Mouse (Mus musculus): ENCODE measurements around the gene Pip4k2a. TPM values are rescaled to one million over a fixed set of nuclear protein-coding genes. Genes with fewer than 3 reads are reported as not detected.

Gene Pip4k2a
- polyA plus RNA-seq, 1 experiment from 2014 or later = 8.3 TPM

DNA sequence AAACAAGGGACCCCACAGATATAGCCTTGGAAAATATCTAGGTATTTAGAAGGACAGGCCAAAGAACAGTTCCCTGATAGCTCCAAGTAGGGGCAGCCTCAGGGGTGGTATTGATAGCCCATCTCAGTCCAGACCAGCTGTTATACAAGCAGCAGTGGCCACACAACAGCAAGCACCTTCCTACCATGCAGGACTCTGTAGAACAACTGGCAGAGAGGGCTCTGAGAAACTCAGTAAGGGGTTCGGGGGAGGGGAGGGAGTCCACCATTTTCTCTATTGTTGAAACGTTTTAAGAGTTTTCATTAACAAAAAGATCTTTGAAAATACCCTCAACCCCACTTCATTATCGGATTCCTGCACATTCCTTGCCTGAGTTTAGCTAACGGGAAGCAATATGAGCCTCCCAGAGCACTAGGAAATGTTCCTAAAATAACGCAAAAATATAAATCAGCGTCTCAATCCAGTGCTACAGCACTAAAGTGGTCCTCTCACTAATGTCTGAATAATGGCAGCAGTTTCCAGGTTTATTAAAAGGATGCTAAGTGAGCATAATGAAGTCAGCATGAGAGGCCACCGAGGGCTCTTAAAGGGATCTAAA is 37.5 kb downstream of the Pip4k2a start:
- no peak overlapping the region for H3K9ac ChIP-seq
- H3K36me3 ChIP-seq (ENCODE audit: poor library complexity, severe bottlenecking) = no peaks in the 10 kb centered on the region
- WGBS = 30% methylated on average over 7 of the region's 7 CpGs
- H3K4me1 ChIP-seq = 0 out of 2 replicates have a peak, but pooled peaks cover 6% of the 10 kb centered on the region
- no peaks in the 10 kb centered on the region for H3K27me3 ChIP-seq
- H3K4me3 ChIP-seq = no peak overlapping the region
- no peaks in the 10 kb centered on the region for H3K9me3 ChIP-seq (replicated peaks)
- H3K27ac ChIP-seq = no peak overlapping the region
- H3K4me2 ChIP-seq = no peak overlapping the region
- ATAC-seq = no peak

GRCm38 (mm10) chr2:18959558-18959957 is 38.4 kb downstream of the Pip4k2a start:
- no peak for ATAC-seq
- no peak overlapping the region for H3K4me3 ChIP-seq
- no peaks in the 10 kb centered on the region for H3K27me3 ChIP-seq
- no peak overlapping the region for H3K9ac ChIP-seq
- no peak overlapping the region for H3K27ac ChIP-seq
- H3K4me2 ChIP-seq = no peak overlapping the region
- 97% methylated on average over 5 of the region's 5 CpGs for WGBS
- H3K4me1 ChIP-seq = 0 out of 2 replicates have a peak, but pooled peaks cover 6% of the 10 kb centered on the region
- no peaks in the 10 kb centered on the region for H3K9me3 ChIP-seq (replicated peaks)
- H3K36me3 ChIP-seq (ENCODE audit: poor library complexity, severe bottlenecking) = no peaks in the 10 kb centered on the region

GRCm38 (mm10) chr2:18959008-18959407 is 38.9 kb downstream of the Pip4k2a start:
- Histone ChIP-seq H3K36me3 (ENCODE audit: poor library complexity, severe bottlenecking) (no peaks in the 10 kb centered on the region), H3K27me3 (no peaks in the 10 kb centered on the region), H3K4me3 (no peak overlapping the region), H3K4me1 (0 out of 2 replicates have a peak, but pooled peaks cover 6% of the 10 kb centered on the region), H3K9ac (no peak overlapping the region), H3K9me3 (replicated peaks) (no peaks in the 10 kb centered on the region), H3K27ac (no peak overlapping the region), H3K4me2 (no peak overlapping the region)
- WGBS = 93% methylated on average over 6 of the region's 6 CpGs
- no peak for ATAC-seq

- 92% methylated on average over 5 of the region's 5 CpGs for WGBS
Observed at GRCm38 (mm10) chr2:18958501-18958900, 39.4 kb downstream of the Pip4k2a start.

GRCm38 (mm10) chr2:18958044-18958443 is 39.9 kb downstream of the Pip4k2a start:
- Histone ChIP-seq H3K27ac (no peak overlapping the region), H3K36me3 (ENCODE audit: poor library complexity, severe bottlenecking) (no peaks in the 10 kb centered on the region), H3K9me3 (replicated peaks) (no peaks in the 10 kb centered on the region), H3K4me1 (0 out of 2 replicates have a peak, but pooled peaks cover 6% of the 10 kb centered on the region), H3K4me2 (no peak overlapping the region), H3K27me3 (no peaks in the 10 kb centered on the region), H3K9ac (no peak overlapping the region), H3K4me3 (no peak overlapping the region)
- WGBS = 85% methylated on average over 9 of the region's 9 CpGs
- no peak for ATAC-seq

More at GRCm38 (mm10) chr2:18958501-18958900, 39.4 kb downstream of the Pip4k2a start:
- Histone ChIP-seq H3K4me1 (0 out of 2 replicates have a peak, but pooled peaks cover 6% of the 10 kb centered on the region), H3K9me3 (replicated peaks) (no peaks in the 10 kb centered on the region), H3K36me3 (ENCODE audit: poor library complexity, severe bottlenecking) (no peaks in the 10 kb centered on the region), H3K27me3 (no peaks in the 10 kb centered on the region), H3K4me3 (no peak overlapping the region), H3K27ac (no peak overlapping the region), H3K9ac (no peak overlapping the region), H3K4me2 (no peak overlapping the region)
- ATAC-seq = no peak

DNA sequence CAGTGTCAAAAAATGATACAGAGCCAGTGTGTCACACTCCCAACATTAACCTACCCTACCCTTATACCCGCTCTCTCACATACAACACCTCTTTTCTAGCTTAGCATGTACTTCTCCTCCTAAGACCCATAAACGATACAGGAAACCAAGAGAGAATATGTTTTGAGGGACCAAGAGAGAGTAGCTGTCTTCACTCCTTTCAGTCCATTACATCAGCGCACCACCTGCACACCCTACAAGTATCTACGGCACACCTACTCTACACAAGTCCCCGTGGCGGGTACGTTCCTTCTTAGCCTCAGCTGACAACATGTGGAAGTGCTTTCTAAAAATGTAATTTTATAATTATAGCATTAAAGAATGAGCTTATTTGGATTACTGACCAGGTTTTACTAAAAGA is 40.5 kb downstream of the Pip4k2a start:
- WGBS = 96% methylated on average over 7 of the region's 7 CpGs
- ATAC-seq = no peak

GRCm38 (mm10) chr2:18956945-18957344 is 41.0 kb downstream of the Pip4k2a start:
- Histone ChIP-seq H3K36me3 (ENCODE audit: poor library complexity, severe bottlenecking) (no peaks in the 10 kb centered on the region), H3K9ac (no peak overlapping the region), H3K4me3 (no peak overlapping the region), H3K4me1 (0 out of 2 replicates have a peak, but pooled peaks cover 6% of the 10 kb centered on the region), H3K27ac (no peak overlapping the region), H3K9me3 (replicated peaks) (no peaks in the 10 kb centered on the region), H3K27me3 (no peaks in the 10 kb centered on the region), H3K4me2 (no peak overlapping the region)
- no peak for ATAC-seq
- 48% methylated on average over 7 of the region's 7 CpGs for WGBS

More for the DNA sequence above, 40.5 kb downstream of the Pip4k2a start:
- H3K9ac ChIP-seq = no peak overlapping the region
- no peak overlapping the region for H3K4me3 ChIP-seq
- no peaks in the 10 kb centered on the region for H3K9me3 ChIP-seq (replicated peaks)
- H3K27ac ChIP-seq = no peak overlapping the region
- H3K27me3 ChIP-seq = no peaks in the 10 kb centered on the region
- H3K4me1 ChIP-seq = 0 out of 2 replicates have a peak, but pooled peaks cover 6% of the 10 kb centered on the region
- H3K36me3 ChIP-seq (ENCODE audit: poor library complexity, severe bottlenecking) = no peaks in the 10 kb centered on the region
- no peak overlapping the region for H3K4me2 ChIP-seq

GRCm38 (mm10) chr2:18956424-18956823 is 41.5 kb downstream of the Pip4k2a start:
- no peak overlapping the region for H3K27ac ChIP-seq
- H3K9me3 ChIP-seq (replicated peaks) = no peaks in the 10 kb centered on the region
- H3K4me2 ChIP-seq = no peak overlapping the region
- H3K27me3 ChIP-seq = no peaks in the 10 kb centered on the region
- no peaks in the 10 kb centered on the region for H3K36me3 ChIP-seq (ENCODE audit: poor library complexity, severe bottlenecking)
- WGBS = 75% methylated on average over 3 of the region's 3 CpGs
- ATAC-seq = no peak
- 0 out of 2 replicates have a peak, but pooled peaks cover 6% of the 10 kb centered on the region for H3K4me1 ChIP-seq
- H3K9ac ChIP-seq = no peak overlapping the region
- H3K4me3 ChIP-seq = no peak overlapping the region

GRCm38 (mm10) chr2:18955671-18956070 is 42.3 kb downstream of the Pip4k2a start:
- Histone ChIP-seq H3K9me3 (replicated peaks) (no peaks in the 10 kb centered on the region), H3K4me2 (no peak overlapping the region), H3K4me3 (no peak overlapping the region), H3K36me3 (ENCODE audit: poor library complexity, severe bottlenecking) (no peaks in the 10 kb centered on the region), H3K9ac (no peak overlapping the region), H3K27me3 (no peaks in the 10 kb centered on the region), H3K27ac (no peak overlapping the region), H3K4me1 (0 out of 2 replicates have a peak, but pooled peaks cover 5% of the 10 kb centered on the region)
- ATAC-seq = no peak
- 97% methylated on average over 13 of the region's 13 CpGs for WGBS

DNA sequence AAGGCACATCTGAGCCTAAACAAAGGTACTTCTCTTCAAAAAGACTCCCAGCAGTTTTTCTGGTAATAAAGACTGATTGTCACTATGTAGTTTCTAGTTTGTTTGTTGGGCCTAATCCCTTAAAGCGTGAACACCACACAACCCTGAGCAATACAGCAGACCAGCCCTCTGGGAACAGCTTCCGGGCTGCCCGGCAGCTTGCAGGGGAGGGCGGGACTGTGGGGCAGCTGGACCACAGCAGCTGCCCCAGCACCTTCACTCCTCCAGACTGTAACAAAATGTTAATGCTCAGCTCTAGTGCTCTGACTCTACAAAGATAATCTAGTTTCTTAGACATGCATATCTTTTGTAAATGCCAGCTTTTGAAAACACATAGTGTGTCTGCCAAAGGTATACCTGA is 42.9 kb downstream of the Pip4k2a start:
- Histone ChIP-seq H3K9me3 (replicated peaks) (no peaks in the 10 kb centered on the region), H3K36me3 (ENCODE audit: poor library complexity, severe bottlenecking) (no peaks in the 10 kb centered on the region), H3K9ac (0 out of 2 replicates have a peak overlapping the region, but pooled peaks have one; percentile 3), H3K27ac (no peak overlapping the region), H3K4me3 (no peak overlapping the region), H3K27me3 (no peaks in the 10 kb centered on the region), H3K4me2 (no peak overlapping the region), H3K4me1 (no peaks in the 10 kb centered on the region)
- ATAC-seq = no peak
- 46% methylated on average over 4 of the region's 4 CpGs for WGBS

DNA sequence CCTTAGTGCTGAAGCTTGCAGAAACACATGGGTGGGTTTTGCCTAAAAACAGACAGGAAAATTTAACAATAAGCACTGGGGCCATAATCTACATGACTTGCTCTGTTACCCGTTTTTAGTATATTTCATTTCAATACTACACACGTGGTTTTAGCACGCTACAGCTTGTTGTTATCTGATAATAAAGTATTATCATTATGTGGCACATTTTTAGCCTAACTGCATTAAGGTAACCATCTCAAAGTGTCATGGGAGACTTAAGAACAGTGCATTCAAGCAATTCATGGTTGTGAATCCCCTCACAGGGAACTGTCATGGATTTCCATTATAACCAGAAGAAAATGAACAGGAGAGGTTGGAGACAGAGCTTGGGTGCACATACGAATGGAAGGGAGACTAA is 43.5 kb downstream of the Pip4k2a start:
- no peak overlapping the region for H3K4me3 ChIP-seq
- no peak for ATAC-seq
- H3K9ac ChIP-seq = no peak overlapping the region
- no peaks in the 10 kb centered on the region for H3K27me3 ChIP-seq
- H3K4me2 ChIP-seq = no peak overlapping the region
- WGBS = 85% methylated on average over 4 of the region's 4 CpGs
- H3K36me3 ChIP-seq (ENCODE audit: poor library complexity, severe bottlenecking) = no peaks in the 10 kb centered on the region
- no peaks in the 10 kb centered on the region for H3K9me3 ChIP-seq (replicated peaks)
- H3K4me1 ChIP-seq = no peaks in the 10 kb centered on the region
- H3K27ac ChIP-seq = no peak overlapping the region

DNA sequence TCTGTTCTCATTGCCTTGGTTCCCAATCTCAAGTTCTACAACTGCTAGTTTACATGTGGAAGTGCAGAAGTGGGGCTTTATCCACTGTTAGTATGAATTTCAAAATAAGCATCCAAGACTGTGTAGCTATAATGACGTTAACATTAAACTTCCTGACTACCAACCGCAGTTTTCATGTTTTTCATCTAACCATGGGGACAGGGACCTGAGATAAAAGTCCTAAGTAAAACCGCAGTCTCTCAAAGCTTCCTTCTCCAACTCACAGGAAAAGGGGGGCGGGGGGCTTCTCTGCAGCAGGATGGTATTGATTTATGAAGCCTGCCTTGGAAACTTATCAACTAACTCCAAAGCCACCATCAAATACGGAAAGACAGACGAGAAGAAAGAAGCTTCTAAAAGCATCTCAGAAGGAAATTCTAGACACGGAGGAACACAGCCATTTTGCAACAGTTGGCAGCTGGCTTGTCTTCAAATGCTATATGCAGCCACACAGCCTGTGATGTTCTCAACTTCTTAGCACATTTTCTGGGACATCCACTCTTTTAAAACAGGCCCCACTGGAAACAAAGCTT is 45.7 kb downstream of the Pip4k2a start:
- Histone ChIP-seq H3K4me1 (no peaks in the 10 kb centered on the region), H3K27ac (no peak overlapping the region), H3K4me2 (no peak overlapping the region), H3K9me3 (replicated peaks) (no peaks in the 10 kb centered on the region), H3K36me3 (ENCODE audit: poor library complexity, severe bottlenecking) (no peaks in the 10 kb centered on the region), H3K9ac (no peak overlapping the region), H3K27me3 (no peaks in the 10 kb centered on the region), H3K4me3 (no peak overlapping the region)
- no peak for ATAC-seq
- 84% methylated on average over 7 of the region's 7 CpGs for WGBS
